Mouse (Mus musculus) megakaryocyte, embryonic 14.5 days (primary cell): ENCODE results near the gene Unc93b1. TPM values are rescaled to one million over a fixed set of nuclear protein-coding genes. Genes with fewer than 3 reads are reported as not detected.
"Not testable (repeated sequence)": the region's sequence is repeated elsewhere in the genome, so short reads cannot be mapped to it uniquely, and the experiment has no call there.

Source experiments
- H3K27me3 ChIP-seq: replicated peaks from 2 replicates; pipeline ENCODE3; 2012; ENCODE audit warnings: inconsistent platforms
- H3K36me3 ChIP-seq: replicated peaks from 2 replicates; pipeline ENCODE3; 2012; ENCODE audit warnings: low read length, inconsistent platforms, mixed read lengths
- H3K4me1 ChIP-seq: 2 replicates; pipeline ENCODE4 v1.6.1; 2012; ENCODE audit warnings: inconsistent platforms
- H3K4me3 ChIP-seq: replicated peaks from 2 replicates; pipeline ENCODE3; 2012; ENCODE audit warnings: moderate library complexity, mild to moderate bottlenecking, inconsistent platforms
- H3K9me3 ChIP-seq: 2 replicates; pipeline ENCODE4 v1.6.1; 2012; ENCODE audit warnings: inconsistent platforms
- FLI1 ChIP-seq: IDR thresholded peaks from 2 replicates; pipeline ENCODE4 v1.6.1; 2012; ENCODE audit warnings: low read length, inconsistent platforms, mixed read lengths
- GATA1 ChIP-seq: IDR thresholded peaks from 3 replicates; pipeline ENCODE4 v1.6.1; 2012; ENCODE audit warnings: mixed read lengths, low read length, inconsistent platforms, borderline replicate concordance
- polyA plus RNA-seq: library from polyadenylated mRNA; stranded (reverse); fragments of >175 nt; gene quantifications from 2 replicates; pipeline ENCODE4 v1.2.3, GENCODE M21; 2012; ENCODE audit warnings: low replicate concordance; ENCODE audit not compliant: insufficient read depth

Gene Unc93b1
- polyA plus RNA-seq, 1 experiment = 188 TPM

- H3K4me1 ChIP-seq = peaks cover 27% of the 10 kb centered on the region
- H3K9me3 ChIP-seq = 0 out of 2 replicates have a peak, but pooled peaks cover 5% of the 10 kb centered on the region
- no peak overlapping the region for H3K4me3 ChIP-seq
- TF ChIP-seq FLI1 = no peak
- TF ChIP-seq GATA1 = no peak
- H3K27me3 ChIP-seq = peaks cover 38% of the 10 kb centered on the region
- H3K36me3 ChIP-seq = no peaks in the 10 kb centered on the region
Measured at GRCm38 (mm10) chr19:3955804-3956203, 20.8 kb downstream of the Unc93b1 start.

GRCm38 (mm10) chr19:3957296-3958036 is 22.5 kb downstream of the Unc93b1 start:
- not testable (repeated sequence) for H3K36me3 ChIP-seq, H3K4me3 ChIP-seq, H3K9me3 ChIP-seq
- Histone ChIP-seq H3K27me3 (peaks cover 42% of the 10 kb centered on the region), H3K4me1 (peaks cover 14% of the 10 kb centered on the region; the same call in 1 of the 2 replicates)

- H3K9me3 ChIP-seq = 0 out of 2 replicates have a peak, but pooled peaks cover 4% of the 10 kb centered on the region
- no peaks in the 10 kb centered on the region for H3K36me3 ChIP-seq
- peaks cover 14% of the 10 kb centered on the region; the same call in 1 of the 2 replicates for H3K4me1 ChIP-seq
- no peak within 1 kb of the TSS for H3K4me3 ChIP-seq
- TF ChIP-seq FLI1 (no peak), GATA1 (no peak)
- H3K27me3 ChIP-seq = peaks cover 48% of the 10 kb centered on the region
Measured at GRCm38 (mm10) chr19:3958470-3958869, 23.5 kb downstream of the Unc93b1 start, which contains the start of gene Aldh3b3. Gene Aldh3b3 (plus strand): TSS chr19:3958645.

GRCm38 (mm10) chr19:3959030-3959429 is 24.0 kb downstream of the Unc93b1 start:
- Histone ChIP-seq H3K9me3 (0 out of 2 replicates have a peak, but pooled peaks cover 4% of the 10 kb centered on the region), H3K36me3 (no peaks in the 10 kb centered on the region), H3K4me1 (peaks cover 14% of the 10 kb centered on the region; the same call in 1 of the 2 replicates), H3K4me3 (no peak overlapping the region), H3K27me3 (peaks cover 53% of the 10 kb centered on the region)
- no peak for TF ChIP-seq FLI1
- no peak for TF ChIP-seq GATA1

GRCm38 (mm10) chr19:3960211-3960610 is 25.2 kb downstream of the Unc93b1 start:
- H3K4me1 ChIP-seq = peaks cover 11% of the 10 kb centered on the region; the same call in 1 of the 2 replicates
- no peak overlapping the region for H3K4me3 ChIP-seq
- H3K36me3 ChIP-seq = no peaks in the 10 kb centered on the region
- H3K27me3 ChIP-seq = peaks cover 45% of the 10 kb centered on the region
- TF ChIP-seq FLI1 = no peak
- 0 out of 2 replicates have a peak, but pooled peaks cover 4% of the 10 kb centered on the region for H3K9me3 ChIP-seq

GRCm38 (mm10) chr19:3961805-3962204 is 26.8 kb downstream of the Unc93b1 start:
- H3K9me3 ChIP-seq, H3K36me3 ChIP-seq, H3K4me3 ChIP-seq: not testable (repeated sequence)
- peaks cover 33% of the 10 kb centered on the region for H3K27me3 ChIP-seq
- peaks cover 12% of the 10 kb centered on the region for H3K4me1 ChIP-seq

GRCm38 (mm10) chr19:3962469-3962868 is 27.5 kb downstream of the Unc93b1 start:
- TF ChIP-seq GATA1 (no peak), FLI1 (no peak)
- Histone ChIP-seq H3K9me3 (0 out of 2 replicates have a peak, but pooled peaks cover 4% of the 10 kb centered on the region), H3K4me3 (no peak overlapping the region), H3K27me3 (peaks cover 32% of the 10 kb centered on the region), H3K4me1 (peaks cover 18% of the 10 kb centered on the region), H3K36me3 (no peaks in the 10 kb centered on the region)

GRCm38 (mm10) chr19:3964030-3964429 is 29.0 kb downstream of the Unc93b1 start:
- H3K4me3 ChIP-seq = no peak overlapping the region
- H3K9me3 ChIP-seq = 0 out of 2 replicates have a peak, but pooled peaks cover 4% of the 10 kb centered on the region
- peaks cover 16% of the 10 kb centered on the region for H3K4me1 ChIP-seq
- no peaks in the 10 kb centered on the region for H3K36me3 ChIP-seq
- H3K27me3 ChIP-seq = peaks cover 26% of the 10 kb centered on the region
- TF ChIP-seq FLI1 (no peak), GATA1 (no peak)

- no peaks in the 10 kb centered on the region for H3K36me3 ChIP-seq
- H3K27me3 ChIP-seq = peaks cover 38% of the 10 kb centered on the region
- peaks cover 26% of the 10 kb centered on the region for H3K4me1 ChIP-seq
- TF ChIP-seq FLI1 (no peak), GATA1 (no peak)
- no peak overlapping the region for H3K4me3 ChIP-seq
- H3K9me3 ChIP-seq = no peaks in the 10 kb centered on the region
Measured at GRCm38 (mm10) chr19:3966330-3967075, 31.5 kb downstream of the Unc93b1 start.

GRCm38 (mm10) chr19:3967258-3967657 is 32.3 kb downstream of the Unc93b1 start:
- TF ChIP-seq FLI1 = no peak
- TF ChIP-seq GATA1 = no peak
- peaks cover 41% of the 10 kb centered on the region for H3K27me3 ChIP-seq
- no peak overlapping the region for H3K4me3 ChIP-seq
- peaks cover 33% of the 10 kb centered on the region for H3K4me1 ChIP-seq
- H3K36me3 ChIP-seq = no peaks in the 10 kb centered on the region
- no peaks in the 10 kb centered on the region for H3K9me3 ChIP-seq
